Mouse (Mus musculus): ENCODE data around the gene Tcam1. TPM values are rescaled to one million over a fixed set of nuclear protein-coding genes. Genes with fewer than 3 reads are reported as not detected.

Gene Tcam1
- polyA plus RNA-seq (2015; fragmentation: Nextera tagmentation; extraction: Ambion mirVana) = 0.12 and 0.32 TPM in 2 replicates

DNA sequence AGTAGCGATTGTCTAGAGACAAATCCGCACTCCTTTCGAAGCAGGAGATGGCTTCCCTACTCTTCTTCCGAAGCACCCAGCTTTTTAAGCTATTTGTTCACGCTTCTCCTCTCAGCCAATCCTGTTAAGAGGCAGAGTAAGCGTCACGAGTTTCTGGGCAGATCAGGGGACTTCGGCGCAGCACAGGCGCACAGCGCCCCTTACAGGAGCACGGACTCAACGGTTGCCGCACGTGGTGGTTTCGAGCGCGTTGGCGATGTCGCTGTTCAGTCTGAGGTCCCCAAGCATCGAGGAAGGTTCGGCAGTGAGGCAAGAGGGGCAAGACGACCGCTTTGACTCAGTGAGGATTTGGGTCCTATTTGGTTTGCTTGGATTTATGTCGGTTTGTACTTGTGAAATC is at the start of gene Tcam1:
Gene Tcam1, plus strand, starts transcription at position 219 of the 400 bp plus-strand sequence.

DNA sequence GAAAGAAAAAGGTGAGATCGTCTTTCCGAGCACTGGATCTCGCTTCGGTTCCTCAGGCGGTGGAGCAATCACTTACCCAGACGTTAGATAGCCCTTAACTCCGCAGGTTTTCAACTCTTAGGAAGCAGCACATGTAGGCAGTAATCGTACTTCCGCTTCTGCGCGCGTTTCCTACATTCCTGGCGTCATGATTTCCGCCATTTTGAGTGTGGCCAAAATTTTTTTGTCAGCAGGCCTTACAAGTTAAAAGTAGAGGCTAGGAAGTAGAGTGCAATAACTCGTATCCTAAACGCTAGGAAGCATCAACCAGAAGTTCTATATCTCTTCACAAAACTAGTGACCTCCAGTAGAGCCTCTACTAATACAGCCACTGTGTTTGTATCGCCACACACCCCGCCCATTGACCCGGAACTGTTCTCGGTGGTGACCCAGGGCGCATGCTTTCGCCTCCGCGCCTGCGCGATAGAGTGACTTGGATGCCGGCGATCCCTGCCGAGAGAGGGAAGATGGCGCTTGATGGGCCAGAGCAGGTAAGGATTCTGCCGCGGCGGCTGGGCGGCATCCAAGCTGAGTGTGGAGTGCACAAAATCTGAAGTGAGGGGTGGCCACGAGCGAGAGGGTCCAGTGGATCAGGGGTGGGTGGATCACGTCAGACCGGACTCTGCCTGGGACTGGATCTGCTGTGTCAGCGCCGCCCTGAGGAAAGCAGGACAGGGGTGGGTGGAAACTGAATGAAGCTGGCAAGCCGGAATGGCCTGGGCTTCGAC is 20.6 kb upstream of the Tcam1 start, which contains the start of the genes Ftsj3 and Psmc5:
Gene Ftsj3, minus strand, starts transcription at position 395 of the 767 bp plus-strand sequence.
Gene Psmc5, plus strand, starts transcription at position 470 of the 767 bp plus-strand sequence.

GRCm38 (mm10) chr11:106272644-106273310 is 3.7 kb upstream of the Tcam1 start, which contains the start of gene Smarcd2:
Gene Smarcd2, minus strand, starts transcription at chr11:106272972.

DNA sequence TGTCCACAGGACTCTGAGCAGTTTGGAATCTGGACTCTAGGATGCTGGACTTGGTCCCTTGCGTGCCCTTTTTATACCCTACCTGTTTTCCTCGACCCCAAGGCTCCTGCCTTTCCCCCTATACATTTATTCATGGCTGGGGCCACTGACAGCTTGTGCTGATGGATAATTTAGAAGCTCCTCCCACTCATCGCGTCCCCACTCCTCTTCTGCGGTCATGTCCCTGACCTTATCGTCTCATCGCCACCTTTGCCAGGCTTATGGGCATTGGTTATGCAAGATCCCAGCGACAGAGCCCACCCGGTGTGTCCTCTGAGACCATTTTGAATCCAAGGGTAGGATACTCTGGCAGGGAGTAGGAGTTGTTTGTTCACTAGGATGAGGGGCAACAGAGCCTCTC is 25.3 kb downstream of the Tcam1 start, which contains the start of gene Gh:
Gene Gh, minus strand, starts transcription at position 101 of the 400 bp plus-strand sequence.

GRCm38 (mm10) chr11:106314333-106314812 is 37.9 kb downstream of the Tcam1 start, which contains the start of gene Cd79b:
Gene Cd79b, minus strand, starts transcription at chr11:106314762.

Other genes starting within 250 kb of the Tcam1 start
- gene Dcaf7, start 239.8 kb upstream of the Tcam1 start, polyA plus RNA-seq (2015; fragmentation: Nextera tagmentation; extraction: Ambion mirVana) = 29.6 and 39.0 TPM in 2 replicates
- gene Taco1, start 210.6 kb upstream of the Tcam1 start, polyA plus RNA-seq (2015; fragmentation: Nextera tagmentation; extraction: Ambion mirVana) = 5.3 and 13.0 TPM in 2 replicates
- 18.2 and 19.0 TPM in 2 replicates for gene Map3k3, start 192.1 kb upstream of the Tcam1 start, polyA plus RNA-seq (2015; fragmentation: Nextera tagmentation; extraction: Ambion mirVana)
- 0.71 TPM in 1 of 2 replicates, not detected in the other for gene Gm10840, start 115.8 kb upstream of the Tcam1 start, polyA plus RNA-seq (2015; fragmentation: Nextera tagmentation; extraction: Ambion mirVana)
- gene Limd2, start 115.8 kb upstream of the Tcam1 start, polyA plus RNA-seq (2015; fragmentation: Nextera tagmentation; extraction: Ambion mirVana) = 80.7 and 82.8 TPM in 2 replicates
- 11.3 and 16.9 TPM in 2 replicates for gene Strada, start 74.5 kb upstream of the Tcam1 start, polyA plus RNA-seq (2015; fragmentation: Nextera tagmentation; extraction: Ambion mirVana)
- 51.4 and 75.4 TPM in 2 replicates for gene Ccdc47, start 60.3 kb upstream of the Tcam1 start, polyA plus RNA-seq (2015; fragmentation: Nextera tagmentation; extraction: Ambion mirVana)
- gene Ddx42, start 59.7 kb upstream of the Tcam1 start, polyA plus RNA-seq (2015; fragmentation: Nextera tagmentation; extraction: Ambion mirVana) = 29.6 and 44.6 TPM in 2 replicates
- 22.6 and 41.1 TPM in 2 replicates for gene Ftsj3, start 20.6 kb upstream of the Tcam1 start, polyA plus RNA-seq (2015; fragmentation: Nextera tagmentation; extraction: Ambion mirVana)
- gene Psmc5, start 20.5 kb upstream of the Tcam1 start, polyA plus RNA-seq (2015; fragmentation: Nextera tagmentation; extraction: Ambion mirVana) = 142 and 201 TPM in 2 replicates
- gene Smarcd2, start 3.7 kb upstream of the Tcam1 start, polyA plus RNA-seq (2015; fragmentation: Nextera tagmentation; extraction: Ambion mirVana) = 40.7 and 58.2 TPM in 2 replicates
- not detected in 2 replicates for gene Gh, start 25.2 kb downstream of the Tcam1 start, polyA plus RNA-seq (2015; fragmentation: Nextera tagmentation; extraction: Ambion mirVana)
- 5.9 and 6.6 TPM in 2 replicates for gene Cd79b, start 38.1 kb downstream of the Tcam1 start, polyA plus RNA-seq (2015; fragmentation: Nextera tagmentation; extraction: Ambion mirVana)
- 0.02 and 0.03 TPM in 2 replicates for gene Scn4a, start 76.6 kb downstream of the Tcam1 start, polyA plus RNA-seq (2015; fragmentation: Nextera tagmentation; extraction: Ambion mirVana)
- gene Prr29, start 88.8 kb downstream of the Tcam1 start, polyA plus RNA-seq (2015; fragmentation: Nextera tagmentation; extraction: Ambion mirVana) = not detected in 2 replicates
- 26.4 and 37.7 TPM in 2 replicates for gene Icam2, start 111.4 kb downstream of the Tcam1 start, polyA plus RNA-seq (2015; fragmentation: Nextera tagmentation; extraction: Ambion mirVana)
- gene Ern1, start 211.2 kb downstream of the Tcam1 start, polyA plus RNA-seq (2015; fragmentation: Nextera tagmentation; extraction: Ambion mirVana) = 8.6 and 23.4 TPM in 2 replicates